Comparison of ENCODE assay signal across 14 mouse cellular contexts in the genomic region with DNA sequence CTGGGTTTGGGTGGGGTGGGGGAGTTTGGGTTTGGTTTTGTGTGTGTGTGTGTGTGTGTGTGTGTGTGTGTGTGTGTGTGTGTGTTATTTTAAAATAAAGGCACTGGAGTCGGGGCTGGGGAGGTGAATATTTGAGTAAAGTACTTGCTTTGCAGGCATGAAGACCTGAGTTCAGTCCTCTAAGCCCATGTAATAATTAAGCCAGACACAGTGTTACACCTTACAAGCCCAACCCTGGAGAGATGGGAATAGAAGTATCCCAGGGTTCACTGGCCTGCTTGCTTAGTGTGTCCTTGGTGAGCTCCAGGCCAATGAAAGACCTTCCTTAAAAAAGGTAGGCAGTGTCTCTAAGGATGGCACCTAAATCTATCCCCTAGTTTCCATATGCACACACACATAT.
"Had no signal": no experiment of that assay in that cellular context is flagged by ENCODE, and none has a peak within 500 bp of the region (broad histone marks: within the 10 kb centered on the region; RNA-seq: fewer than 3 reads in every experiment).

No protein-coding gene starts in this region.

- H3K9me3 ChIP-seq: neural tube, embryonic 15.5 days; stomach, embryonic 15.5 days had no signal

- H3K4me1 ChIP-seq: neural tube, embryonic 15.5 days; stomach, embryonic 15.5 days had no signal

- DNase-seq: retina, postnatal 1 day; right cerebral cortex, postnatal 14 days; right cerebral cortex, postnatal 25 days; right cerebral cortex, postnatal 4 days; spleen, adult 18-20 months; thymus, adult 18-20 months; thymus, adult 2 months; thymus, postnatal 14 days; thymus, postnatal 25 days; thymus, postnatal 36 days; thymus, postnatal 4 days had no signal

- H3K27me3 ChIP-seq: neural tube, embryonic 15.5 days; stomach, embryonic 15.5 days had no signal

- H3K4me3 ChIP-seq: neural tube, embryonic 15.5 days; stomach, embryonic 15.5 days had no signal

- H3K4me2 ChIP-seq: neural tube, embryonic 15.5 days; stomach, embryonic 15.5 days had no signal

- H3K36me3 ChIP-seq: neural tube, embryonic 15.5 days; stomach, embryonic 15.5 days had no signal

- H3K9ac ChIP-seq: neural tube, embryonic 15.5 days; stomach, embryonic 15.5 days had no signal

- H3K27ac ChIP-seq: neural tube, embryonic 15.5 days; stomach, embryonic 15.5 days; stomach, postnatal 0 days had no signal
